Mouse (Mus musculus): ENCODE measurements around the gene Smtnl1.

The Smtnl1 gene

DNA sequence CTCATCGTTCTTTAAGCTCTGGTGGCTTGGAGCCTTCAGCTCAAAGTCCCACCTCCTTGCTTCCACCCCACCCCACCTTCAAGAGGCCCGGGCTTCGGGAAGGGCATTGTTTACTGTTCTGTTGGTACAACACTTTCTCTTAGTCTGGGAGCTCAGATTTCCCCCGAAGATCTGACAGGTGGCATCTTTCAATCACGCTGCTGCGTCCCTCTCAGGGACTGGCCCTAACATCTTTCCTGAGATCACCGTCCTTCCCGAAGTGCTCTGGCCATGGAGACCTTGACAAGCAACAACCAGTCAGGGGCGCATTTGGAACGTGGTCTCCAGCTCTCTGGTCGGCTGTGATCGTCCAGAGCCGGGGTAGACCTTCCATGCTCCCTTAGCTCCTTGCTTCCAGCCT lies at the start of gene Smtnl1:
Smtnl1 (minus strand) TSS at position 101 of the 400 bp plus-strand sequence.
- in situ Hi-C loops (cut with MboI; ENCODE audit: low pct_unique_long_range_greater_than_20kb in 1 of 2, low sequenced_read_pairs in 2 of 2, unreplicated experiment in 1 of 2): loop anchor here in 1 of 2 experiments (25.0 kb wide), 1 partner anchor 360 kb away; no protein-coding TSS in a partner anchor

DNA sequence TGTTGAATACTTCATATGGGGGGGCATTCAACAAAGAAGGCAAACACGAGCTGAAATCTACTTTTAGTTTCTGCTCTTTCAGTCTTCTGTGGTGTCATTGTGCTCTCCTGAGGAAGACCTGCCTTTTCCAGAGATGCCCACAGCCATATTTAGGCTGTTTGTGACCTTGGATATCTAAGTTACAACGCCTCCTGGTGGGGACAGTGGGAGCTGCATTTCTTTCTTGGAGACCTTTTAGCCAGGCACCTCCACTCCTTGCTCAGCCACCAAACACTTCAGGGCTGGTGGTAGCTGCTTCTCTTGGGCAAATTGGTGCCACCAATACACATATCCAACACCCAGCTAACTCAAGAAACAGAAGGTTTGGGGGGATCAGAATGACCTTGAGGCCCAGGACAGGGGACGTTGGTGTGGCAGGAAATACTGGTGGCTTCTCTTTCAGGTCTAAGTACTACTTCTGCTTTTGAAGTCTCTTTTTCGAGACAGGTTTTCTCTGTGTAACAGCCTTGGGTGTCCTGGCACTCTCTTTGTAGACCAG lies 48.2 kb upstream of the Smtnl1 start:
- in situ Hi-C loops (cut with MboI; ENCODE audit: low pct_unique_long_range_greater_than_20kb in 1 of 2, low sequenced_read_pairs in 2 of 2, unreplicated experiment in 1 of 2): loop anchor here in 1 of 2 experiments (10.0 kb wide), 1 partner anchor 134 kb away; no protein-coding TSS in a partner anchor

DNA sequence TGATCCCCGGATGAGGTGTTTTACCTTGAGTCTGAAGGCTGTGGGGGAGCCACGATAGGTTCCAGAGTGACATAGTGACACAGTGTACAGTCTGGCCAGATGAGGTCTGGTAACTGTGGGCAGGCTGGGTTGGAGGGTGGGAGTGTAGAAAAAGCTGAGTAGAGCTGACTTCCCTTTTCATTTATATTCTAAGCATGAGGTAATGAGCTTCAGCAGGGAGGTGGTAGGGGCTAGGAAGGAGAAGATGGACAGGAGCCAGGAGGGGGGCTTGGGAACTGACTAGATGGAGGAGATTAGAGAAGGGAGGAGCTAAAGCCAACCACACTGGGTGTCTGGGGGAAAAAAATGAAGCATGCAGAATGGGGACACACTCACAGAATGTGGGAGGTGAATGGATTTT lies 46.5 kb upstream of the Smtnl1 start:
- in situ Hi-C loops (cut with MboI; ENCODE audit: low pct_unique_long_range_greater_than_20kb in 1 of 2, low sequenced_read_pairs in 2 of 2, unreplicated experiment in 1 of 2): no loop called here

DNA sequence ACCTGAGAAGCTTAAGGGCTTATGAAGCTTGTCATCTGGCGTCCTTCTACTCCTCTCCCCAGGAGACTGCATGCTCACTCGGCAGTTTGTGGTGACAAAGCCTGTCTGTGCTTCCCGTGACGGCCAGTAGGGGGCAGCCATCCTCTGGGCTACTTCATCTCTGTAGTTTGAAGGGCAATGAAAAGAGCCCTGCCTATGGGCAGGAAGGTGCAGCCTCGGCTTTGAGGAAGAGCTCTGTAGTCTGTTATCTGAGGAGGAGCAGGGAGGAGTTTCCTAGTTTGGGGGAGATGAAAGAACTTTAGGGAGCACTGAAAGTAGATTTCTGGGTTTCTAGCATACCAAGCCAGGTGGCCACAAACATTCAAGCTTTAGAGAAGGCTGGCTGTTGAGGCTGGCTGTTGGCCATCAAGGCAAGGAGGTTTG lies 46.1 kb upstream of the Smtnl1 start:
- in situ Hi-C loops (cut with MboI; ENCODE audit: low pct_unique_long_range_greater_than_20kb in 1 of 2, low sequenced_read_pairs in 2 of 2, unreplicated experiment in 1 of 2): no loop called here

DNA sequence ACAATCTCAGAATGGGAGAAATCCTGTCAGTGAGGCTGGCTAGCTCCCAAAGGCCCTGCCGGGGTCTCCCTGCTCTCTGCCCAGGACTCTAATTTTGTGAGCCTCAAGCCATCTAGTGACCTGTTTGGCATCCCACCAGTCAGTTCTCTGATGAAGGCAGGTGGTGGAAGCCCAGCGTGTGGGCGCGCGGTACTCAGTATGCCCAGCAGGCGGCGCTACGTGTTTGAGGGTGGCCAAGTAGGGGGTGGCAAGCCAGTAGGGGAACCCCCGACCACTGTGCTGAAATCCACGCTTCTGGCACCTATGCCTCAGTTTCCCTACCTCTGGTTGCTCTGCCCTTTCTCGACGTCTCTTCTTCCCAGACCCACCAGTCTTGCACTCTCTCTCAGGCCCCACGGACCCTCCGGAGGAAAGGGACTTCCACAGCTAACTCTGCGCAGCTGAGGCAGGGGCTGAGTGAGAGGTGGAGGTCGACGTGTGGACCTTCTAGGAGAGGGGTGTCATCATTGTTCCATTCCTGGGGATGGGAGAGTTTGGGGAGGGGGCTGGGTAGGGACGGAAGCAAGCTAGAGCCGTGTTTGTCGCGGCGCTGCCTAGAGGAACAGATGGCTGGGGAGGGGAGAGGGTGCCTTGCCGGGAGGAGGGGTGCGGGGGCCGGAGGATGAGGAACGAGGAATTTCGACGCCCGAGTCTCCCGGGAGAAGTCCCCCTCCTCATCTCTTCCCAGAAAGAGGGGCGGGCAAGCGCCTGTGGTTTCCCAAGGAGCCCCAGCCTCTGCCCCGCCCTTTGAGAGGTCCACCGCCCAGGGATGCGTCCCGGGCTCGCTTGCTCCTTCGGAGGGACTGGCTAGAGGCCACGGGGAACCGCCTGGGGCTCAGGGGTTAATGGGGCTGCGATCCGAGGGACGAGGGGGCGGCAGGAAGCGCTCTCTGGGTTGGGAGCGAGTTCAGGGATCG lies 43.4 kb upstream of the Smtnl1 start:
- in situ Hi-C loops (cut with MboI; ENCODE audit: low pct_unique_long_range_greater_than_20kb in 1 of 2, low sequenced_read_pairs in 2 of 2, unreplicated experiment in 1 of 2): no loop called here

DNA sequence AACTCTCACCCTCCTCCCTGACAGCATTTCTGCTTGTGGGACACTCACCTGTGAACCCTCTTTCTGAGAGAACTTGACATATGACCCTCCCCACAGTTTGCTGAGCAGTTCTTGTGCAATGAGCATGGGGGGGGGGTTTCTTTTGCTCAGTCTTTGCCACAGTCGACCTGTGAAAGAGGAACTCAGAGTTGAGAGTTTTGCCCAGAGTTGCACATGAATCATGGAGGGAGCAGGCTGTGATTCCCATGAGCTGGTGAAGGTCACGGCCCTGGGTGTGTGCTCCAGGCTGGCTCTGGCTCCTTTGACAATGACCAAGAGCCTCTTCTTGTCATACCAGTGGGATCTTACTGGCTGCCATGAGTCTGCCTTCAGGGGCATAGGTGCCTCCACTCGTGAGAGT lies 39.8 kb upstream of the Smtnl1 start:
- in situ Hi-C loops (cut with MboI; ENCODE audit: low pct_unique_long_range_greater_than_20kb in 1 of 2, low sequenced_read_pairs in 2 of 2, unreplicated experiment in 1 of 2): no loop called here

DNA sequence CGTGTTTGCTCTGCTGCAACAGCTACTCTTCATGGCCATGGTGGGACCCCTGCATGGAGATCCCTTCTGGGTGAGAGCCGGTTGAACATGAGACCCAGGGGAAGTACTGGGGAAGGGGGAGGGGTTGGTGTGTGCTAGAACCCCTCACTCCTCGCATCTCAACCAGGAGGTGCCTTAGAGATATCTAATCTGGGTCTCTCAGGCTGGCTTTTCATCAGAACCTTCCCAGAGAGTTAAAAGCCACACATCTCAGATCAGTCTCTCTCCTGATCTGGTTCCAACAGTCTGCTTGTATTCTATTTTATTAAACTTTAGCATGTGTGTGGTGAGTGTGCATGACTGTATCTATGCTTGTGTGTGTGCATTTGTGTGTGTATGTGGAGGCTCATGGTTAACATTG lies 39.0 kb upstream of the Smtnl1 start:
- in situ Hi-C loops (cut with MboI; ENCODE audit: low pct_unique_long_range_greater_than_20kb in 1 of 2, low sequenced_read_pairs in 2 of 2, unreplicated experiment in 1 of 2): no loop called here

DNA sequence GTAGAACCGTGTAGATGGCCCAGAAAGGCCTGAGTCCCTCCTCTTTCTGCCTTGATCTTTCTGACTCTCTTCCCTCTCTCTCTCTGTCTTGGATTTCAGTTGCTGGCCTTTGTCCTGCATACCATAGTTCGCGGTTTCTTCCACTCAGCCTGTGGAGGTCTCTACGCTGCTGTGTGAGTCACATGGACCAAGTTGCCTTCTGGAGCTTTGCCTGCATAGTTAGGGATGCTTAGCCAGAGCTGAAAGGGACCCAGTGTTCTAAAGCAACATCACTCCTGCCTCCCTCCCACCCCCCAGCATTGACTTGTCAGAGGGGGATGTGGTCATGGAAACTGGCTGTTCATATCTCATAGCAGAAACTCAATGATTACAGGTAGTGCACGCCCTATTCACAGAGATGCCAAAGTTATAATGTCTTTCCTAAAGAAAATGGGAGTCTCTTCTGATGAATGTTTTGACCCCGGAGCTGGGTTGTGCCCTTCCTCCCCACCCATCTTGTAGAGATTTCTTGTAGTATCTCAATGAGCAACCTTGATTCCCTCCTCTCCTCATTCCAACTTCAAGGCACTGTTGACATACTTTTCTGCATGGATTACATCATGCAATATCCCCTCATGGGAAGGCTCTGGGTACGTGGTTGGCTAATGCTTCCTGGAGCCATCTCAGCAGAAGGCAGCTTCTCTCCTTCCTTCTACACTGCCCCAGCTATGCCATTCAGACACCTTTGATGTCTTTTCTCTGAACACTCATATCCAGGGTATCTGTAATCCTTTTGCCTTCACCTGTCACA lies 37.7 kb upstream of the Smtnl1 start:
- in situ Hi-C loops (cut with MboI; ENCODE audit: low pct_unique_long_range_greater_than_20kb in 1 of 2, low sequenced_read_pairs in 2 of 2, unreplicated experiment in 1 of 2): no loop called here

DNA sequence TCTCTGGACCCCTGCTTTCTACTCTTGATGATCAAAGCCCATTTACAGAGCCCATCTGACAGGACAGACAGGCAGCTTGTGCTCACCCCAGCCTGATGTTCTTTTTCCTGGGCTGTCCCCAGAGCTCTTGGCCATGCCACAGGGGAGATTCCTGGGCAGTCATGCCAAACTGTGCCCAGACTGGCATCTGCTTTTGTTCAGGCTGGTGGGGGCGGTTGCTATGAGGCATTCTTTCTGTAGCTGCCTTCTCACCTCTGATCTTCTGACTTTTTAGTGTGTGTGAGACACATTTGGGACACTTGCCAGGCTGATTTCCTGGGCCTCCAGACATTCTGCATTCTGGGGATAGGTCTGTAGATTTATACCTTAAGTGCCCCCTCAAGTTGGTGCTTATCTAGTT lies 36.1 kb upstream of the Smtnl1 start:
- in situ Hi-C loops (cut with MboI; ENCODE audit: low pct_unique_long_range_greater_than_20kb in 1 of 2, low sequenced_read_pairs in 2 of 2, unreplicated experiment in 1 of 2): no loop called here

DNA sequence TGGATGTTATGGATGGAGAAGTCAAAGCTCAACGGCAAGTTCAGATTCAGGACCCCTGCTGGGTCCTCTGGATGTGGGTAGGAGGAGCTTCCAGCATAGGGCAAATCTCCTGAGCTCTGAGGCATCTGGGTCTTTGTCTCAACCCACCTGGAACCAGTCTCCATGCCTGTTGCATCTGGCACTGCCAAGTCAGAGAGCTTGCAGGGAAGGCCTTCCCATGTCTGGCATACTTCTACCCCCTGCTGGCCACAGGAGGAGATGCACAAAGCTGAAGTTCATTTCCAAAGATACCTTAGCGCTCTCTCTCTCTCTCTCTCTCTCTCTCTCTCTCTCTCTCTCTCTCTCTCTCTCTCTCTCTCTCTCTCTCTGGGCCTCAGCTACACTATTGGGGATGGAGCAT lies 33.3 kb upstream of the Smtnl1 start:
- in situ Hi-C loops (cut with MboI; ENCODE audit: low pct_unique_long_range_greater_than_20kb in 1 of 2, low sequenced_read_pairs in 2 of 2, unreplicated experiment in 1 of 2): no loop called here

DNA sequence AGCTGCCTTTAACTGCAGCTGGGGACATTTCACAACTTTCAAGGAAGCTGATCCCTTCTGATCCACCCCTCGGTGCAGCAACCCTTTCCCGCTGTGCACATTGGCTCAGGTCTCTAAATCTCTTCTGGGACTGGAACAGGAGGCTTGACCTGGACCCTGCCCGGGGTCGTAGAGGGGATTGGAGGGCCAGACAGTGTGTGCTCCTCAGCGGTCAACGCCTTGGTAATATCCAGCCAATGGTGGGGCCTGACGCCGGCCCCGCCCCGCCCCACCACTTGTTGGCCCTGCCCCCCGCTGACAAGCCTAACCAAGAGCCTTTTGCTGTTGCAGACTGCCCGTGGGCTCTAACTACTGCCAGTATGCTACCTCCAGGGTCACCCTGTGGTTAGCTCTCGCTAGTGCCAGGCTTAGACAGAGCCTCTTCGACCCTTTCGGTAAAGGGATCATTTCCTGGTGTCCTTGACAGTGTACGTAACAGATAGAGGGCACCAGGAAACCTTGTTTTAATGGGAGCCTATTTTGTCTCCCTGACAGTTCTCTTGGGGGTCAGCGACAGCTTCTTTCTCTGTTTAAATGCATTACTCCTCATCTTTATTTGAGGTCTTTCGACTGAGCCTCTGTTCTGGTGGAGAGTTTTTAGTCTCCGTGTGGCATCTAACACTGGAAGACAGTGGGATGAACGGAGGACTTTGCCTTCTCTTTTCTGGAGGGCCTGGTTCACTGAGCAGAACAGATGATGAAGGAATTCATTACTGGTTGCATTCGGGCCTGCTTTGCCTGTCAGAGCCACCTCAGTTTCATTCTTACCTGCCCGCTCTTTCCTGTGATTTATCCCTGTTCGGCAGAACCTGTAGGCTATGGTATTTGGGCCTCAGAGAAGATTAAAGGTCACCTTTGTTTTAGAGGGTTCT lies 28.9 kb upstream of the Smtnl1 start:
- in situ Hi-C loops (cut with MboI; ENCODE audit: low pct_unique_long_range_greater_than_20kb in 1 of 2, low sequenced_read_pairs in 2 of 2, unreplicated experiment in 1 of 2): no loop called here

DNA sequence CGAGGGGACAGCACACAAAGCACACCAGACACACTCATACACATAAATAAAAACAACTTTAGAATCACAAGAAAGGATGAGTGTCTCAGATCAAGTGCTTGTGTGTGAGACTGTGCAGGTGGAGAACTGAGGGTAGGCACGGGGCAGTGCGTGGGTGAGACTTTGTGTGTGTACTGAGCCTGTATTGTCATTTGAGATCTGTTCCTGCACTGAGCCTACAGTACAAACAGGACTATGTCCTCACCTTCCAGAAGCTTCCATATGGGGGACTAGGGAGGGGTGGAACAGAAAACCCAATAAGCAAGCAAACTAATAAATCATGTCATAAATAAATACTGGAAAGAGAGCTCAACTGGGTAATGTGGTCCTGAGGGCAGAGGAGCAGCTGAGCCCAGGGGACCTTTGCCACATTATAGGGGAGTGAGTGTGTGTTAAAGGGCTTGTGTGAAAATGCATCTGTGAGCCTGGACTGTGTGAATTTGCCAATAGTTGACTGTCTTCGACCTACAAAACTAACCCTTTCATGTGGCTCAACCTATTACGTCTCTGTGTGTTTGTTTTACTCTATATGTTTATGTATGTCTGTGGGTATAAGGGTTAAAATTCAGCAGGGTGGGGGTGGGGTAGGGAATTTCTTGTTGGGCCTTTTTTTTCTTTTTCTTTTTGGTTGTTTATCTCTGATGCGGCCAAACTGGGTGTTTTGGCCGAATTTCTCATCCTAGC lies 28.1 kb upstream of the Smtnl1 start:
- in situ Hi-C loops (cut with MboI; ENCODE audit: low pct_unique_long_range_greater_than_20kb in 1 of 2, low sequenced_read_pairs in 2 of 2, unreplicated experiment in 1 of 2): no loop called here

DNA sequence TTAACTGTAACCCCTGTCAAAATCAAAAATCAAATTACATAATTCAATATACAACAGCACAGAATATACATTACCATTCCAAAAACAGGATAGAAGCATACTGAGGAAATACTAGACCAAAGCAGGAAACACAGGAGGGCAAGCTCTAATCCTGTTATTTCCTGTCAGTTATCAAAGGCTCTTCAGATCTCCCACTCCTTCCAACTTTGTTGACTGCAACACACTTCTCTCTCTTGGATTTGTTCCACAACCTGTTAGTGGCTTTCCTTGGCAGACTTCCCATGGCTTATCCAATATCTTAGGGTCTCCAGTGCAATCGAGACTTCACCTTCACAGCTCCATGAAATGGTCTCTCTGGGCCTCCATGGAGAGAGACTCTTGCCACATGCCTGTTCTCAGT lies 22.8 kb upstream of the Smtnl1 start:
- in situ Hi-C loops (cut with MboI; ENCODE audit: low pct_unique_long_range_greater_than_20kb in 1 of 2, low sequenced_read_pairs in 2 of 2, unreplicated experiment in 1 of 2): no loop called here

DNA sequence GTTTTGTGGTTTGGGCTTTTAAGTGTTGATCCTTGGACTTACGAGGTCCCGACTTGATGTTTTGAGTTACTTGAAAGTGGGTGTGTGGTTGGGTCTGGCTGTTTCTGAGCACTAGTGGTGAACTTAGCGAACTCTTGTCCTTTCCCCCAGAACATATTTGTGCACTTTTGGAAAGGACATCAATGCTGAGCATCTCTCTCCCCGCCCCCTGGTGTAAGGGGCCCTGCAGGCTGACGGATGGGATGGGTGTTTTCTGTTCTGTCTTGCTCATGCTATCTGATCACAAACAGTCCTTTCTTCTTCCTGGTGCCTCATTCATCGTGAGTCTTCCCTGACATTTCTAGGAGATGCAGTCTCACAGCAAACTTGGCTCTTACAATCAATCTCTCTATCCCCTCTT lies 21.2 kb upstream of the Smtnl1 start:
- in situ Hi-C loops (cut with MboI; ENCODE audit: low pct_unique_long_range_greater_than_20kb in 1 of 2, low sequenced_read_pairs in 2 of 2, unreplicated experiment in 1 of 2): no loop called here

DNA sequence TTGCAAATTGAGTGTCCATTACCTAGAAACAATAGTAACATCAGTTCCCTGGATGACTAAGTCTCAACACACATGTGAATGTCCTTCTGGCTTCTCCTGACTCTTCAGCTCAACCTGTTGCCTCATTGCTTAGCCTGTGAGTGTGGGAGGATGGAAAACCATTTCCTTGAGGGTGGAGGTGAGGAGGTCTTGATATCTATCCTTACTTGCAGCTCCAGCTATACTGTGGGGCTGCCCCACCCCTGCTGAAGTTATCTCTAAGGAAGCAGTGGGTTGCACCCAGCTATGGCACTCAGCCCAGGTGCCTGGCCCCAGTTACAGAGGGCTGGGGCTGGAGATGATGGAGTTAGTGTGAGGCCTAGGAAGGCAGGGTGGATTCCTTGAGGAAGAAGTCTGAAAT lies 19.5 kb upstream of the Smtnl1 start:
- in situ Hi-C loops (cut with MboI; ENCODE audit: low pct_unique_long_range_greater_than_20kb in 1 of 2, low sequenced_read_pairs in 2 of 2, unreplicated experiment in 1 of 2): no loop called here

DNA sequence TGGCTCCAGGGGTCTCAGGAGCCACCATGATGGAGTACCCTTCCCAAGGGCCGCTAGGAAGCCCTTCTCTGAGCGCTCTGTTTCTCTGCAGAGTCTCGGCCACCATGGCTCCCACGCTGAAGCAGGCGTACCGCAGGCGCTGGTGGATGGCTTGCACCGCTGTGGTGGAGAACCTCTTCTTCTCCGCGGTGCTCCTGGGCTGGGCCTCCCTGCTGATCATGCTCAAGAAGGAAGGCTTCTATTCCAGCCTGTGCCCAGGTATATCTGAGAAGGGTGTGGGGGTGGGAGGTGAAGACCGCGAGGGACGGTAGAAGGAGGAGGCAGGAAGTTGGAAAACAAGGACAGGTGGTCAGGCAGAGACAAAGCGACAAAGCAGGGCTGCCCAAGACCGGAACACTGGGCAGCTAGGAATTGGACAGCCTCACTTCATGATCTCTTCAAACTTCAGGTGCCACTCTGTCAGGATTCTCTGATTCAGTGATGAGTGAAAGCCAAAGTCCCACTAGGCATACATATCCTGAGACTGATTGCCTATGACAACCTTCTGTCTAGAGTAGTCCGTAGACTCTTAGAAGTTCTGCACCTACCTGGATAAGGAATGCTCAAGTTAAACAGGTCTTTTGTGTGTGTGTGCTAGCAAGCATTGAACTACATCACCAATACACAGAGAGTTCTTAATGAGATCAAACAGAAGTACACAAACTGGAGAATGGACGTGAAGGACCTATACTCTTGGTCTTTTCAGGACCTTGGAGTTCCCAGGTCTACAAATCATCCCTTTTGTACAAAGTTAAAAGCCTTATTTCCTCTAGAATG lies 18.5 kb upstream of the Smtnl1 start:
- in situ Hi-C loops (cut with MboI; ENCODE audit: low pct_unique_long_range_greater_than_20kb in 1 of 2, low sequenced_read_pairs in 2 of 2, unreplicated experiment in 1 of 2): no loop called here

Data from mouse embryonic stem cell (cell line).